Mouse (Mus musculus): ENCODE measurements around the gene Mlh1.

- no peak for TF ChIP-seq MYOG (IDR thresholded peaks at IDR 0.05; ENCODE audit: control insufficient read depth in 1 of 3, insufficient read depth in 1 of 3, insufficient read length in 2 of 3, low read depth in 2 of 3)
- no peak for TF ChIP-seq POLR2AphosphoS2 (IDR thresholded peaks at IDR 0.05; ENCODE audit: insufficient read length, low read depth)
These were observed 60.2 kb downstream of the Mlh1 start for GRCm38 (mm10) chr9:111211122-111212041.
